Mouse (Mus musculus) bone marrow, adult 2 months (tissue): Measurements from ENCODE around the gene Slc35b3. TPM values are rescaled to one million over a fixed set of nuclear protein-coding genes. Genes with fewer than 3 reads are reported as not detected.

Source experiments
- H3K27ac ChIP-seq: fragments of 200-500 bp; 2 replicates; pipeline ENCODE4 v1.5.1; 2012; ENCODE audit warnings: low read depth, mild to moderate bottlenecking, control low read depth, inconsistent platforms, low read length; ENCODE audit not compliant: control insufficient read depth, poor library complexity, insufficient read depth
- H3K4me1 ChIP-seq: fragments of 200-500 bp; 2 replicates; pipeline ENCODE4 v1.6.1; 2011; ENCODE audit warnings: low read length; ENCODE audit not compliant: control insufficient read depth, insufficient read depth
- H3K4me3 ChIP-seq: fragments of 200-500 bp; replicated peaks from 2 replicates; pipeline ENCODE3; 2011; ENCODE audit warnings: mild to moderate bottlenecking, low read depth, low read length, control low read depth; ENCODE audit not compliant: control insufficient read depth
- CTCF ChIP-seq: fragments of 200-500 bp; IDR thresholded peaks from 2 replicates; pipeline ENCODE4 v1.5.1; 2011; ENCODE audit warnings: low read length, control low read depth; ENCODE audit not compliant: control insufficient read depth, insufficient read depth
- POLR2A ChIP-seq: fragments of 200-500 bp; IDR thresholded peaks from 2 replicates; pipeline ENCODE4 v1.6.1; 2011; ENCODE audit warnings: low read depth, mild to moderate bottlenecking, control low read depth, low read length, borderline replicate concordance; ENCODE audit not compliant: control insufficient read depth
- WGBS: fragments of 180-500 bp; shearing (Covaris S2); methylation state at CpG from one replicate; pipeline ENCODE4 v1.1.7; 2018; 5-methylcytosine and 5-hydroxymethylcytosine counted together
- polyA plus RNA-seq: library from polyadenylated mRNA; stranded (reverse); fragments of >200 nt; gene quantifications from 2 replicates; pipeline ENCODE4 v1.2.4, GENCODE M21; 2011; ENCODE audit warnings: low replicate concordance; ENCODE audit not compliant: missing spikeins, insufficient read depth, insufficient read length

Gene Slc35b3
- polyA plus RNA-seq, 1 experiment = 21.8 TPM

GRCm38 (mm10) chr13:38946296-38947012 is 14.2 kb downstream of the Slc35b3 start:
- WGBS = 71% methylated on average over 3 of the region's 3 CpGs
- no peak for TF ChIP-seq POLR2A
- TF ChIP-seq CTCF = no peak
- Histone ChIP-seq H3K4me3 (no peak overlapping the region), H3K4me1 (no peaks in the 10 kb centered on the region), H3K27ac (no peak overlapping the region)

DNA sequence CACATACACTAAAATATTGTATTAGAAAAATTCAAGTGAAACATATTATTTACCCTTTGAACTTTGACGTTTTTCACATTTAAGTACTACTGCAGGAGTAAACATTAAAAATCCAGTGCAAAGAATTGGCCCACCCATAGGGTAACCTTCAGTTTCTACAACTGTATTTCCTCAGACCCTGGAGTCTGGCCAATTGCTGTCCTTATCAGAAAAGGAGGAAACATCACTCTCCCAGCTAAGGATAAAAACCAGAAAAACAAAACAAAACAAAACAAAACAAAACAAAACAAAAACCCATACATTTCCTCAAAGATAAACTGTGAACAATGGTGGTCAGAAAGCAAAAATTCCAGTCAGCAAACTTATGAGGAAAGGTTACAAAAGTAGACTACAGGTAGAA is 14.9 kb downstream of the Slc35b3 start:
- Histone ChIP-seq H3K27ac (no peak overlapping the region), H3K4me3 (no peak overlapping the region), H3K4me1 (no peaks in the 10 kb centered on the region)
- TF ChIP-seq CTCF (no peak), POLR2A (no peak)
- 62% methylated on average over 1 of the region's 1 CpGs for WGBS

DNA sequence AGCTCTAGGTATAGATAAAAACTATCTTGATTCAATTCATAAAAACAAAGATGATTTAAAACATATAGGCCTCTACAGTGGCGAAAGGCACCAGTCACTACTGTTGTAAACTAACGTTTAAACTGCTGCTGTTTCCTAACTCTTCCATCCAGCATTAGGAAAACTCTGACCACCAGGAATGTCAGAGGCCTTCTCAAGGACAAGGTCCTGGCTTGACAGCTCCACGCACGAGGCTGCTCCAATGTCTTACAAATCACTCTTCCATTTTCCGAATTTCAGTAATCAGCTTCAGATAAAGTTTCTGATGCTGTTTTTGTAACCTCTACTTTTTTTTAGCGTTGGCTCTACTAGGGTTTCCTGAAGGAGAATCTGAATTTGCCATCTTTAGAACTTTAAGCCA is 15.7 kb downstream of the Slc35b3 start:
- TF ChIP-seq POLR2A (no peak), CTCF (no peak)
- no peak overlapping the region for H3K4me3 ChIP-seq
- WGBS = 86% methylated on average over 6 of the region's 6 CpGs
- H3K4me1 ChIP-seq = no peaks in the 10 kb centered on the region
- no peak overlapping the region for H3K27ac ChIP-seq

- Histone ChIP-seq H3K4me1 (no peaks in the 10 kb centered on the region), H3K27ac (no peak overlapping the region)
- 86% methylated on average over 4 of the region's 4 CpGs for WGBS
These were observed 18.9 kb downstream of the Slc35b3 start for GRCm38 (mm10) chr13:38941786-38942185.

DNA sequence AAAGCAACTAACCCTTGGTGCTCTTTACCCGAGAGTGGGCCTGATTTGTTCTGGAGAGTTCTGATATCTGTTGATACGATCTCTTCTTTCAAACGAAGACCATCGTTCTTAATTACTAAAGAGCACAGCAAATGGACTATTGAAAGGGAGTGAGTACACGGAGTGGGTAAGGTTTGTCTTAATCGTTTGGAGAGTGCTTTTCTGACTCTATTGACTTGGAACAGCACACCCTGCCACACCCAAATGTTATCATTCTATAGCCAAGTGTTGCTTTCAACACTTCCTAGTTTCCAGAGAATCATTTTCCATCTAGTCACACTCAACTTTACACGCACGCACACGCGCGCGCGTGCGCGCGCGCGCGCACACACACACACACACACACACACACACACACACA is 19.4 kb downstream of the Slc35b3 start:
- no peak for TF ChIP-seq CTCF
- no peak for TF ChIP-seq POLR2A
- no peak overlapping the region for H3K27ac ChIP-seq
- 92% methylated on average over 19 of the region's 19 CpGs for WGBS
- H3K4me1 ChIP-seq = no peaks in the 10 kb centered on the region
- H3K4me3 ChIP-seq = no peak overlapping the region

More at GRCm38 (mm10) chr13:38941786-38942185, 18.9 kb downstream of the Slc35b3 start:
- H3K4me3 ChIP-seq = no peak overlapping the region
- TF ChIP-seq POLR2A = no peak
- no peak for TF ChIP-seq CTCF

- no peaks in the 10 kb centered on the region for H3K4me1 ChIP-seq
- H3K4me3 ChIP-seq = no peak overlapping the region
- H3K27ac ChIP-seq = no peak overlapping the region
- WGBS = 79% methylated on average over 2 of the region's 2 CpGs
- TF ChIP-seq POLR2A (no peak), CTCF (no peak)
These were observed 22.2 kb downstream of the Slc35b3 start for GRCm38 (mm10) chr13:38938433-38938832.

DNA sequence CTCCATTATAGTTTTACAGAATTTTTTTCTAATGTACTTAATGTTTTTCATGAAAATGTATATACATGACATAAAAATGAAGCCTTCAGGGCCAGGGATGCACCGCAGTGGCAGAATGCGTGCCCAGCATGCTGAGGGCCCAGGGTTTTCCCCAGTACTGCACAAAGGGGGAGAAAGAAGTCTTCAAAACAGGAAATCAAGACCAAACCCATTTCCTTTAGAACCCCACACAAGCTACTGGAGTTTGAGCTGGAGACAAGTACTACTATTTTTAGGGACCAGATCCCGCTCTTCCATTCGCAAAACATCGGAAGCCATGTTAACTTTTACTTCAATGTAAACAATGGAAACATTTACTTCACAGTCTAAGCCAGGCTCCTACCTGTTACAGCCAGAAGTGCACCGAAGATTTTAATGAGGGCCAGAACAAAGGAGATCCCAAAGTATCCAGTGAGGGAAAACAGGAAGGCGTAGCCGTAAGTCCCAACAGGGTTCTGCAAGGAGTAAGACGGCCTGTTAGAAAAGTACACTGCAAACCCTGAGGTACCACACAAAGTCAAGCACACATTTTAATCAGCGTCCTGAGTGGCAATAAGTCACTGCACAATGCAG is 23.7 kb downstream of the Slc35b3 start:
- WGBS = 75% methylated on average over 10 of the region's 10 CpGs
- no peak overlapping the region for H3K4me3 ChIP-seq
- H3K27ac ChIP-seq = no peak overlapping the region
- no peak for TF ChIP-seq POLR2A
- no peak for TF ChIP-seq CTCF
- no peaks in the 10 kb centered on the region for H3K4me1 ChIP-seq

- no peak overlapping the region for H3K4me3 ChIP-seq
- no peaks in the 10 kb centered on the region for H3K4me1 ChIP-seq
- 89% methylated on average over 10 of the region's 10 CpGs for WGBS
- H3K27ac ChIP-seq = no peak overlapping the region
- TF ChIP-seq POLR2A (no peak), CTCF (no peak)
These were observed 24.7 kb downstream of the Slc35b3 start for GRCm38 (mm10) chr13:38935856-38936446.

DNA sequence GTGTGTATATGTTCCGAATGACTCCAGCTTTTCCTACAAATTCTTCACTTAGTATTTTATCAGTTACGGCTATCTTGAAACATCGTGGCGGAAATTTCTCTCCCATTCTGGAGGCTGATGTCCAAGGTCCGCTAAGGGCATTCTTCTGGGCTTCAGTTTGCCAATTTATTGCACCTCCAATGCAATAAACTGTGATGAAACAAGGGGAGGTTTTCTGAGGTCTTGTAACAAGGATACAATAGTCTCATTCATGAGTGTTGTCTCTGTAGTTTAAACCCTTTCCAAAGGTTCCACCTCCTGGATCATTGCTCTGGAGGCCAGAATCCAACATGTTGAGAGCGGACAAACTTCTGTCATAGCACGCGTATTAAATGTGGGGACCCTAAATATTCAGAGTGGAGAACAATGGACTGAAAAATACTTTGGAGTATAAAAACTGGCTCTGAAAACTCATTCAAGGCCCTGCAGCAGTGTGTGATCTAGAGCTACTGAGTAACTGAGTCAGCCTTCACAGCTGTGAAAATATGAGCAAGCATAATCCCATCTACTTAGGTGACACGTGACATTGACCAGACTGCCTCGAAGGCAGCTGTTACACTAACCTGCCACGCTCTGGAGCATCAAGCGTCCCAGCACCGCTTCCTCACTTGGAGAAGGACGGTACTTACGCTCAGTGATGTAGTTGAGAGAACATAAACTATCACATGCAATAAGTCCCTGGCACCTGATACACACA is 30.7 kb downstream of the Slc35b3 start:
- Histone ChIP-seq H3K4me1 (no peaks in the 10 kb centered on the region), H3K4me3 (no peak overlapping the region), H3K27ac (no peak overlapping the region)
- TF ChIP-seq POLR2A = no peak
- TF ChIP-seq CTCF = no peak
- 90% methylated on average over 15 of the region's 15 CpGs for WGBS
